Mouse (Mus musculus): ENCODE results near the gene Gm49318.

DNA sequence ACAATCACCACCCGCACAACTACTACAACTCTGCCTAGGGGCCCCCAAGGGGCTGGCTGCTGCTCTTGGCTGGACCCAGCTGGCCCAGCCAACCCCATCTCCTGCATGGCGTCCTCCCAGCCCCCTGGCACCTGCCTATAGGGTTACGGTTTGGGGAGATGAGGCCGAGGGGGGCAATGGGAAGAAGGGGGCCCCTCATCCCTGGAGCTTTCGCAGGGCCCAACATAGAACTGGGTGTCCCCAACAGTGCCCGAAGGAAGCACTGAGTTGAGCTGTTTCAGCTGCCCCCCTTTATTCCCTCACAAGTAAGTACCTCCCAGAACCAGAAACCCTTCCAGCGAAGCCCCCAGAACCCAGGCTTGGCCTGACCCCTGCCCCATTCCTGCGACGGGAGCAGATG, 37.1 kb upstream of the Gm49318 start:
- no peak for TF ChIP-seq POLR2A (IDR thresholded peaks at IDR 0.05; ENCODE audit: insufficient read depth, low read depth, low read length)
- no peak for TF ChIP-seq CTCF (IDR thresholded peaks at IDR 0.05; ENCODE audit: insufficient read depth, low read depth, low read length)

Data from olfactory bulb, adult 2 months (tissue).